Mouse (Mus musculus): ENCODE measurements around the gene Naa80.

DNA sequence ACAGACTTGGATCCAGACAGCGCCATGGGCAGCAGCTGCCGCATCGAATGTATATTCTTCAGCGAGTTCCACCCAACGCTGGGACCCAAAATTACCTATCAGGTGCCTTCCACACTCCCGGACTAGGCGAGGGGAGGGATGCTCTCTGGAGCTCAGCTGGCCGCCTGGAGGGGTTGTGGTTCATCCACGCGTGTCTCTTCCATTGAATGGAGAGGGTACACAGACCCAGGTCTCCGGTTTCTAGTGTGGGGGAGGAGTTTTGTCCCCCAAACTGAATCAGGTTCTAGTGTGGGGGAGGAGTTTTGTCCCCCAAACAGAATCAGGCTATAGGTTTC, 36.4 kb upstream of the Naa80 start:
- no peak for TF ChIP-seq CTCF (IDR thresholded peaks at IDR 0.05; ENCODE audit: borderline replicate concordance, insufficient read depth, low read depth, low read length)
- no peak for TF ChIP-seq POLR2A (IDR thresholded peaks at IDR 0.05; ENCODE audit: borderline replicate concordance, insufficient read depth, low read length)
